Mouse (Mus musculus) midbrain, embryonic 11.5 days (tissue): ENCODE measurements around the gene Stk11ip. TPM values are rescaled to one million over a fixed set of nuclear protein-coding genes. Genes with fewer than 3 reads are reported as not detected.

Source experiments
- ATAC-seq: fragments of 200-750 bp; cut with Nextera tagmentation; 2 replicates; pipeline ENCODE4 v1.8.0; 2017; ENCODE audit warnings: moderate TSS enrichment, moderate library complexity; ENCODE audit not compliant: low FRiP score
- DNase-seq: peaks from one replicate; pipeline ENCODE4 v3.0.0; 2015; ENCODE audit warnings: low spot score; ENCODE audit errors: missing footprints
- H3K27ac ChIP-seq: fragments of 300-500 bp; sonication (generic); 2 replicates; pipeline ENCODE4 v1.5.1; 2014; ENCODE audit warnings: low read depth, low read length
- H3K27me3 ChIP-seq: fragments of 300-500 bp; sonication (generic); 2 replicates; pipeline ENCODE4 v1.6.1; 2014; ENCODE audit warnings: mild to moderate bottlenecking, low read length, moderate library complexity, mixed read lengths; ENCODE audit not compliant: control insufficient read depth, insufficient read depth
- H3K36me3 ChIP-seq: fragments of 300-500 bp; sonication (generic); 2 replicates; pipeline ENCODE4 v1.6.1; 2014; ENCODE audit warnings: mild to moderate bottlenecking, low read length, moderate library complexity, mixed read lengths; ENCODE audit not compliant: control insufficient read depth, insufficient read depth
- H3K4me1 ChIP-seq: fragments of 300-500 bp; sonication (generic); 2 replicates; pipeline ENCODE4 v1.6.1; 2014; ENCODE audit warnings: low read length; ENCODE audit not compliant: control insufficient read depth, insufficient read depth
- H3K4me2 ChIP-seq: fragments of 300-500 bp; sonication (generic); 2 replicates; pipeline ENCODE4 v1.6.1; 2014; ENCODE audit warnings: mild to moderate bottlenecking, moderate library complexity
- H3K4me3 ChIP-seq: fragments of 300-500 bp; sonication (generic); 2 replicates; pipeline ENCODE4 v1.5.1; 2014; ENCODE audit warnings: low read depth, low read length
- H3K9ac ChIP-seq: fragments of 300-500 bp; sonication (generic); 2 replicates; pipeline ENCODE4 v1.6.1; 2014; ENCODE audit warnings: low read length
- H3K9me3 ChIP-seq: fragments of 300-500 bp; sonication (generic); 2 replicates; pipeline ENCODE4 v1.6.1; 2016; ENCODE audit warnings: low read length; ENCODE audit not compliant: control insufficient read depth
- WGBS: fragments of 180-500 bp; shearing (Covaris S2); extraction: QIAGEN DNeasy Blood & Tissue Kit; methylation state at CpG from one replicate; pipeline ENCODE4 v1.1.7; 2014; 5-methylcytosine and 5-hydroxymethylcytosine counted together
- polyA plus RNA-seq: library from polyadenylated mRNA; unstranded; fragments of >200 nt; fragmentation: Nextera tagmentation; extraction: Ambion mirVana; gene quantifications from 2 replicates; pipeline ENCODE4 v1.2.1, GENCODE M21; 2014

Gene Stk11ip
- 12.3 and 15.7 TPM in 2 replicates for polyA plus RNA-seq

- ATAC-seq (peak; percentile 98), DNase-seq (peak; percentile 100)
- peak within 1 kb of the TSS; percentile 53 for H3K4me3 ChIP-seq
- WGBS = under 1% methylated on average over 46 of the region's 46 CpGs
- no peaks in the 10 kb centered on the region for H3K36me3 ChIP-seq
- peak within 1 kb of the TSS; percentile 56 for H3K9ac ChIP-seq
- no peaks in the 10 kb centered on the region for H3K27me3 ChIP-seq
- H3K4me2 ChIP-seq = peak within 1 kb of the TSS; percentile 59
- no peaks in the 10 kb centered on the region for H3K9me3 ChIP-seq
- no peaks in the 10 kb centered on the region; the same call in 1 of the 2 replicates for H3K4me1 ChIP-seq
- peak within 1 kb of the TSS; percentile 76 for H3K27ac ChIP-seq
These were observed at the start of gene Stk11ip for GRCm38 (mm10) chr1:75521321-75522031. Stk11ip (plus strand) TSS chr1:75521529.

- WGBS = 93% methylated on average over 11 of the region's 11 CpGs
- no peak overlapping the region for H3K9ac ChIP-seq
- H3K4me2 ChIP-seq = no peak overlapping the region
- DNase-seq = no peak
- H3K36me3 ChIP-seq = peaks cover 27% of the 10 kb centered on the region; the same call in 1 of the 2 replicates
- H3K4me3 ChIP-seq = no peak overlapping the region
- no peaks in the 10 kb centered on the region; the same call in 1 of the 2 replicates for H3K27me3 ChIP-seq
- no peaks in the 10 kb centered on the region for H3K9me3 ChIP-seq
- no peak for ATAC-seq
- no peak overlapping the region for H3K27ac ChIP-seq
- peaks cover 22% of the 10 kb centered on the region for H3K4me1 ChIP-seq
These were observed 44.9 kb upstream of the Stk11ip start for GRCm38 (mm10) chr1:75476441-75476840.

- Histone ChIP-seq H3K4me1 (peaks cover 22% of the 10 kb centered on the region), H3K4me2 (peak overlapping the region; percentile 80), H3K27ac (no peak overlapping the region), H3K9me3 (no peaks in the 10 kb centered on the region), H3K4me3 (peak overlapping the region; percentile 62), H3K9ac (no peak overlapping the region), H3K36me3 (peaks cover 25% of the 10 kb centered on the region; the same call in 1 of the 2 replicates), H3K27me3 (peaks cover 5% of the 10 kb centered on the region; the same call in 1 of the 2 replicates)
- DNase-seq (peak; percentile 99), ATAC-seq (peak; percentile 5; the same call in 1 of the 2 replicates)
- WGBS = 13% methylated on average over 35 of the region's 35 CpGs
These were observed 43.9 kb upstream of the Stk11ip start for GRCm38 (mm10) chr1:75477264-75477965.

- WGBS = 56% methylated on average over 3 of the region's 3 CpGs
- Histone ChIP-seq H3K27ac (no peak overlapping the region), H3K4me2 (peak overlapping the region; percentile 80), H3K9me3 (no peaks in the 10 kb centered on the region), H3K27me3 (peaks cover 9% of the 10 kb centered on the region; the same call in 1 of the 2 replicates), H3K9ac (no peak overlapping the region; the same call in 1 of the 2 replicates), H3K36me3 (peaks cover 22% of the 10 kb centered on the region; the same call in 1 of the 2 replicates), H3K4me1 (peaks cover 22% of the 10 kb centered on the region), H3K4me3 (peak overlapping the region; percentile 62)
- DNase-seq (no peak), ATAC-seq (no peak)
These were observed 43.4 kb upstream of the Stk11ip start for GRCm38 (mm10) chr1:75477966-75478290.

GRCm38 (mm10) chr1:75478497-75478896 is 42.8 kb upstream of the Stk11ip start:
- Histone ChIP-seq H3K4me1 (peaks cover 22% of the 10 kb centered on the region), H3K9ac (peak overlapping the region; percentile 79), H3K27ac (peak overlapping the region; percentile 25; the same call in 1 of the 2 replicates), H3K9me3 (no peaks in the 10 kb centered on the region), H3K27me3 (peaks cover 9% of the 10 kb centered on the region; the same call in 1 of the 2 replicates), H3K36me3 (peaks cover 20% of the 10 kb centered on the region; the same call in 1 of the 2 replicates), H3K4me3 (peak overlapping the region; percentile 62), H3K4me2 (peak overlapping the region; percentile 80)
- ATAC-seq (no peak), DNase-seq (peak; percentile 88)
- 0% methylated on average over 14 of the region's 25 CpGs for WGBS

- 0% methylated on average over 49 of the region's 76 CpGs for WGBS
- peak; percentile 93 for ATAC-seq
These were observed 42.3 kb upstream of the Stk11ip start, which contains the start of the genes Chpf and Tmem198 for GRCm38 (mm10) chr1:75478916-75479634. Chpf (minus strand) TSS chr1:75479307. Tmem198 (plus strand) TSS chr1:75479532.

GRCm38 (mm10) chr1:75479635-75479989 is 41.7 kb upstream of the Stk11ip start:
- no peaks in the 10 kb centered on the region for H3K9me3 ChIP-seq
- peaks cover 18% of the 10 kb centered on the region; the same call in 1 of the 2 replicates for H3K36me3 ChIP-seq
- DNase-seq = no peak
- peak; percentile 60 for ATAC-seq
- H3K27me3 ChIP-seq = peaks cover 13% of the 10 kb centered on the region; the same call in 1 of the 2 replicates
- H3K4me1 ChIP-seq = peaks cover 22% of the 10 kb centered on the region
- H3K9ac ChIP-seq = peak overlapping the region; percentile 69
- H3K4me2 ChIP-seq = peak overlapping the region; percentile 80
- peak overlapping the region; percentile 62 for H3K4me3 ChIP-seq
- no peak overlapping the region; the same call in 1 of the 2 replicates for H3K27ac ChIP-seq
- 1% methylated on average over 15 of the region's 24 CpGs for WGBS

More at GRCm38 (mm10) chr1:75478916-75479634, 42.3 kb upstream of the Stk11ip start, which contains the start of the genes Chpf and Tmem198:
- peak; percentile 100 for DNase-seq
- Histone ChIP-seq H3K36me3 (peaks cover 20% of the 10 kb centered on the region; the same call in 1 of the 2 replicates), H3K4me2 (peak within 1 kb of the TSS; percentile 80), H3K9me3 (no peaks in the 10 kb centered on the region), H3K4me1 (peaks cover 22% of the 10 kb centered on the region), H3K27me3 (peaks cover 9% of the 10 kb centered on the region; the same call in 1 of the 2 replicates), H3K9ac (peak within 1 kb of the TSS; percentile 79), H3K27ac (peak within 1 kb of the TSS; percentile 25; the same call in 1 of the 2 replicates), H3K4me3 (peak within 1 kb of the TSS; percentile 62)

- peaks cover 22% of the 10 kb centered on the region for H3K4me1 ChIP-seq
- H3K9me3 ChIP-seq = no peaks in the 10 kb centered on the region
- peaks cover 14% of the 10 kb centered on the region; the same call in 1 of the 2 replicates for H3K36me3 ChIP-seq
- peak overlapping the region; percentile 80 for H3K4me2 ChIP-seq
- DNase-seq (no peak), ATAC-seq (no peak)
- H3K9ac ChIP-seq = peak overlapping the region; percentile 69
- H3K27ac ChIP-seq = no peak overlapping the region; the same call in 1 of the 2 replicates
- H3K4me3 ChIP-seq = peak overlapping the region; percentile 62
- peaks cover 17% of the 10 kb centered on the region; the same call in 1 of the 2 replicates for H3K27me3 ChIP-seq
- 15% methylated on average over 13 of the region's 13 CpGs for WGBS
These were observed 41.3 kb upstream of the Stk11ip start for GRCm38 (mm10) chr1:75480036-75480435.
